Mouse (Mus musculus) heart, adult 2 months (tissue): ENCODE results near the gene Pacrg.

Experiments
- CTCF ChIP-seq: fragments of 200-600 bp; IDR thresholded peaks from 2 replicates; pipeline ENCODE4 v1.8.1; 2022; ENCODE audit warnings: antibody characterized with exemption, mild to moderate bottlenecking, moderate library complexity
- EP300 ChIP-seq: fragments of 200-500 bp; IDR thresholded peaks from 2 replicates; pipeline ENCODE4 v1.6.1; 2011; ENCODE audit warnings: low read depth, low read length, control low read depth; ENCODE audit not compliant: insufficient read depth
- POLR2A ChIP-seq: fragments of 200-500 bp; IDR thresholded peaks from 2 replicates; pipeline ENCODE4 v1.6.1; 2011; ENCODE audit warnings: mild to moderate bottlenecking, low read depth, low read length, control low read depth; ENCODE audit not compliant: insufficient read depth

GRCm38 (mm10) chr17:10405906-10406305, 434.2 kb downstream of the Pacrg start:
- no peak for TF ChIP-seq POLR2A
- TF ChIP-seq CTCF: no peak
- TF ChIP-seq EP300: no peak
